Mouse (Mus musculus): Measurements from ENCODE around the gene Cyp2d40. TPM values are rescaled to one million over a fixed set of nuclear protein-coding genes. Genes with fewer than 3 reads are reported as not detected.
"Not testable (repeated sequence)": the region's sequence is repeated elsewhere in the genome, so short reads cannot be mapped to it uniquely, and the experiment has no call there.

The Cyp2d40 gene
- polyA plus RNA-seq, 1 experiment from 2014 or later: not detected

DNA sequence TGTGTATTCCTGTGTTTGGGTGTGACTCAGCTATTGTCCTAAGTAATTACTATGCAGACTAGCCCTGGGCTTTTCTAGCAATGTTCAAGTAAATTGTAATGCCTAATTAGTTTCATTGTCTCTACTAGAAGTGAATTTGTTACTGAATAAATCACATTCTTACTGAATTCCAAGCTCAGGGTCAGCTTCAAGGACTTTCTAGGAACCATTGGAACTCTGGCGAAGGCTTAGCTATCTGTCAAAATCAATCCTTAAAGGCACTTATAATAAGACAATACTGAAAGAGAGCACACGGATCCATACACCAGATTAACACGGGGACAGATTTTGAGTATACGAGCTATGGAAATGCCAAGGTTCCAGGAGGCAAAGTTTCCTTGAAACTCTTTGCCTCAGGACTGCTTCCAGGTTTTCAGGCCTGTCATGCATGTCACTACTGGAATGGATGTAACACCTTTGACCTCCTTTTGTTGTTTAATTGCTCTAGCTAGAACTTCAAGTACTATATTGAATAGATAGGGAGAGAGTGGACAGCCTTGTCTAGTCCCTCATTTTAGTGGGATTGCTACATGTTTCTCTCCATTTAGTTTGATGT is 30.6 kb downstream of the Cyp2d40 start:
- not testable (repeated sequence) for H3K4me3 ChIP-seq (ENCODE audit: low read depth, low read length); H3K27me3 ChIP-seq (replicated peaks; ENCODE audit: control insufficient read depth, insufficient read depth, low read length); H3K9ac ChIP-seq (ENCODE audit: low read length); H3K36me3 ChIP-seq (ENCODE audit: control insufficient read depth, insufficient read depth, low read length); H3K9me3 ChIP-seq (ENCODE audit: control insufficient read depth, low read length); ATAC-seq (replicated peaks; ENCODE audit: low FRiP score, low TSS enrichment, low read depth); H3K4me2 ChIP-seq (ENCODE audit: low read length); DNase-seq (ENCODE audit: low spot score); H3K27ac ChIP-seq (ENCODE audit: low read depth); H3K4me1 ChIP-seq (replicated peaks; ENCODE audit: control insufficient read depth, insufficient read depth, low read length)
- WGBS: 94% methylated on average over 4 of the region's 4 CpGs

Small RNA genes within 50 kb of the gene (microRNA-seq; reads per million reads assigned to microRNA genes)
- gene Gm27618: not detected

Other genes with a start within 250 kb of the Cyp2d40 start
- not detected in 2 replicates for gene Cyp2d12, start 209.1 kb downstream of the Cyp2d40 start, polyA plus RNA-seq (2014; fragmentation: Nextera tagmentation; extraction: Ambion mirVana)
- gene Cyp2d34, start 143.2 kb downstream of the Cyp2d40 start, polyA plus RNA-seq (2014; fragmentation: Nextera tagmentation; extraction: Ambion mirVana): not detected in 2 replicates
- gene Cyp2d26, start 30.1 kb upstream of the Cyp2d40 start, polyA plus RNA-seq (2014; fragmentation: Nextera tagmentation; extraction: Ambion mirVana): 3.2 and 4.1 TPM in 2 replicates
- 11.7 and 12.4 TPM in 2 replicates for gene Tcf20, start 223.7 kb upstream of the Cyp2d40 start, polyA plus RNA-seq (2014; fragmentation: Nextera tagmentation; extraction: Ambion mirVana)